Mouse (Mus musculus) kidney, embryonic 16.5 days (tissue): ENCODE measurements around the gene Dguok. TPM values are rescaled to one million over a fixed set of nuclear protein-coding genes. Genes with fewer than 3 reads are reported as not detected.
A peak's percentile ranks its signal among the peaks of the same experiment; 100 is the strongest.

ENCODE experiments used
- ATAC-seq: fragments of 200-750 bp; cut with Nextera tagmentation; 2 replicates; pipeline ENCODE4 v1.8.0; 2017; ENCODE audit warnings: moderate TSS enrichment; ENCODE audit not compliant: low FRiP score, low TSS enrichment
- H3K27ac ChIP-seq: fragments of 300-500 bp; sonication (generic); 2 replicates; pipeline ENCODE4 v1.5.1; 2014; ENCODE audit warnings: low read length
- H3K27me3 ChIP-seq: fragments of 300-500 bp; sonication (generic); 2 replicates; pipeline ENCODE4 v1.6.1; 2014; ENCODE audit warnings: low read length, control low read depth, mixed read lengths; ENCODE audit not compliant: insufficient read depth
- H3K36me3 ChIP-seq: fragments of 300-500 bp; sonication (generic); 2 replicates; pipeline ENCODE4 v1.6.1; 2014; ENCODE audit warnings: low read length, control low read depth, mixed read lengths; ENCODE audit not compliant: insufficient read depth
- H3K4me1 ChIP-seq: fragments of 300-500 bp; sonication (generic); 2 replicates; pipeline ENCODE4 v1.6.1; 2014; ENCODE audit warnings: low read length, control low read depth, mixed read lengths; ENCODE audit not compliant: insufficient read depth
- H3K4me2 ChIP-seq: fragments of 300-500 bp; sonication (generic); replicated peaks from 2 replicates; pipeline ENCODE4 v1.6.1; 2014; ENCODE audit warnings: low read depth, low read length
- H3K4me3 ChIP-seq: fragments of 300-500 bp; sonication (generic); 2 replicates; pipeline ENCODE4 v1.5.1; 2014; ENCODE audit warnings: mild to moderate bottlenecking, low read length
- H3K9ac ChIP-seq: fragments of 300-500 bp; sonication (generic); replicated peaks from 2 replicates; pipeline ENCODE4 v1.6.1; 2014; ENCODE audit warnings: low read length
- H3K9me3 ChIP-seq: fragments of 300-500 bp; sonication (generic); 2 replicates; pipeline ENCODE4 v1.6.1; 2016; ENCODE audit warnings: low read length, control low read depth
- WGBS: fragments of 180-500 bp; shearing (Covaris S2); extraction: QIAGEN DNeasy Blood & Tissue Kit; methylation state at CpG from one replicate; pipeline ENCODE4 v1.1.7; 2014; 5-methylcytosine and 5-hydroxymethylcytosine counted together
- polyA plus RNA-seq: library from polyadenylated mRNA; unstranded; fragments of >200 nt; fragmentation: Nextera tagmentation; extraction: Ambion mirVana; gene quantifications from 2 replicates; pipeline ENCODE4 v1.2.1, GENCODE M21; 2015

The Dguok gene
- polyA plus RNA-seq, 1 experiment from 2014 or later, result 95.8 TPM

- no peak for ATAC-seq
- Histone ChIP-seq H3K27ac (no peak overlapping the region), H3K4me2 (no peak overlapping the region), H3K9me3 (no peaks in the 10 kb centered on the region), H3K4me3 (no peak overlapping the region), H3K27me3 (no peaks in the 10 kb centered on the region), H3K36me3 (peaks cover 42% of the 10 kb centered on the region), H3K9ac (no peak overlapping the region), H3K4me1 (peaks cover 4% of the 10 kb centered on the region; the same call in 1 of the 2 replicates)
- 79% methylated on average over 4 of the region's 4 CpGs for WGBS
Observed at GRCm38 (mm10) chr6:83485854-83486253, 20.9 kb downstream of the Dguok start.

DNA sequence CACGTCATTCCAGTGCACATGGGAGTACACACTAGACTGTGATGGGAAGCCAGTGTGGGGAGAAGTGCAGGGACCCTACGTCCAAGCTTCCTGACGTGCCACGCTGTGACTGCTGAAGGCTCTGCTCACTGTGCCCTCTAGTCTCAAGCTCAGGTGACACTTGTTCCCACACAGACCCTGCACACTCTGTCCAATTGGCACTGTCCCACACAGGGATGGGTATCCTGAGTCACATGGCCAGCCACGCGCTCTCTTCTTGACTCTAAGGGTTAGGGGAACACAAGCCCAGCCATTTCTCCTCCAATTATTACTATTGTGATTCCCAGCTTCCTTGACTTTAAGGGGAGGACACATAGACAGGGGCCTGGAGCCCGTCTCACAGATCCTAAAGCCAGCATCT lies 23.0 kb downstream of the Dguok start:
- Histone ChIP-seq H3K4me1 (peaks cover 23% of the 10 kb centered on the region), H3K9ac (no peak overlapping the region), H3K4me2 (no peak overlapping the region), H3K27me3 (no peaks in the 10 kb centered on the region), H3K9me3 (no peaks in the 10 kb centered on the region), H3K36me3 (peaks cover 48% of the 10 kb centered on the region), H3K27ac (no peak overlapping the region), H3K4me3 (no peak overlapping the region)
- 96% methylated on average over 7 of the region's 7 CpGs for WGBS
- ATAC-seq, result no peak

DNA sequence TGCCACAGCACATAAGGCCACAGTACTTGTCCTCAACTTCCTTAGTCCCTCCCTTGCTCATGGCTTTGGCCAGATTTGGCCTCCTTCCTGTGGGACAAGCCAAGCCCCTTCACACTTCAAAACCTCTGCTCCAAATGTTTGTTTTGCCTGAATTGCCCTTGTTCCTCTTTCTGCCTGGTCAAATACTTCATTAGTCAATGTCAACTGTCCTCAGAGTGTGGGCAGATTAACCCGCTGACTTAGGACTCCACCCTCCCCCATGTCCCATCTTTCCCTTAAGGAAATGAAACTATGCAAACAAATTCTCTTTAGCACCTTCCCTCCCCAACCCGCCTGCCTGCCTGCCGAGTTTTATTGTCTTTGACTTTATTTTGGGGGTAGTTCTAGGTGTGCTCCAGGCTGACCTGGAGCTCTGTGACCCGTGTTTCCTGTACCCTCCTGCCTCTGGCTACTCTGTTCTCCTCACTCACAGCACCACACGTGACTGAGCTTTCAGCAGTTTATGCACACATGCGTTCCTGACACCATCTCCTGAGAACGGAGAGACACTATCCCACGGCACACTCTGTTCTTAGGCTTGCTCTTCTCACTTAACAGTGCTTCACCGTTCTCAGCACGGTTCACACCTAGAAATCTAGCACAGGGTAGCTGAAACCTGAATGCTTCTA lies 24.2 kb downstream of the Dguok start:
- peaks cover 41% of the 10 kb centered on the region for H3K36me3 ChIP-seq

GRCm38 (mm10) chr6:83480019-83480655 lies 26.6 kb downstream of the Dguok start:
- peak overlapping the region; percentile 74 for H3K27ac ChIP-seq
- no peaks in the 10 kb centered on the region for H3K27me3 ChIP-seq
- H3K4me3 ChIP-seq, result no peak overlapping the region
- peaks cover 30% of the 10 kb centered on the region for H3K36me3 ChIP-seq
- ATAC-seq, result no peak
- WGBS, result 78% methylated on average over 6 of the region's 6 CpGs
- H3K4me1 ChIP-seq, result peaks cover 27% of the 10 kb centered on the region
- H3K4me2 ChIP-seq, result no peak overlapping the region
- no peak overlapping the region for H3K9ac ChIP-seq
- H3K9me3 ChIP-seq, result no peaks in the 10 kb centered on the region

More for the DNA sequence above, 24.2 kb downstream of the Dguok start:
- WGBS, result 30% methylated on average over 10 of the region's 10 CpGs
- no peaks in the 10 kb centered on the region for H3K27me3 ChIP-seq
- no peak overlapping the region for H3K4me2 ChIP-seq
- peaks cover 27% of the 10 kb centered on the region for H3K4me1 ChIP-seq
- H3K9me3 ChIP-seq, result no peaks in the 10 kb centered on the region
- no peak; the same call in 1 of the 2 replicates for ATAC-seq
- H3K4me3 ChIP-seq, result no peak overlapping the region
- no peak overlapping the region for H3K9ac ChIP-seq
- peak overlapping the region; percentile 19 for H3K27ac ChIP-seq

- H3K4me2 ChIP-seq, result no peak overlapping the region
- H3K36me3 ChIP-seq, result peaks cover 22% of the 10 kb centered on the region
- H3K9me3 ChIP-seq, result no peaks in the 10 kb centered on the region
- no peak overlapping the region for H3K9ac ChIP-seq
- peaks cover 27% of the 10 kb centered on the region for H3K4me1 ChIP-seq
- WGBS, result 56% methylated on average over 2 of the region's 2 CpGs
- no peak overlapping the region for H3K4me3 ChIP-seq
- peak overlapping the region; percentile 74 for H3K27ac ChIP-seq
- peak; percentile 60; the same call in 1 of the 2 replicates for ATAC-seq
- H3K27me3 ChIP-seq, result no peaks in the 10 kb centered on the region
Observed at GRCm38 (mm10) chr6:83479193-83479592, 27.6 kb downstream of the Dguok start.

GRCm38 (mm10) chr6:83478628-83479027 lies 28.1 kb downstream of the Dguok start:
- WGBS, result 84% methylated on average over 7 of the region's 7 CpGs
- H3K27ac ChIP-seq, result peak overlapping the region; percentile 51; the same call in 1 of the 2 replicates
- no peaks in the 10 kb centered on the region for H3K9me3 ChIP-seq
- ATAC-seq, result no peak; the same call in 1 of the 2 replicates
- H3K4me2 ChIP-seq, result no peak overlapping the region
- no peaks in the 10 kb centered on the region for H3K27me3 ChIP-seq
- no peak overlapping the region for H3K4me3 ChIP-seq
- H3K36me3 ChIP-seq, result peaks cover 19% of the 10 kb centered on the region
- H3K9ac ChIP-seq, result no peak overlapping the region
- peaks cover 27% of the 10 kb centered on the region for H3K4me1 ChIP-seq

DNA sequence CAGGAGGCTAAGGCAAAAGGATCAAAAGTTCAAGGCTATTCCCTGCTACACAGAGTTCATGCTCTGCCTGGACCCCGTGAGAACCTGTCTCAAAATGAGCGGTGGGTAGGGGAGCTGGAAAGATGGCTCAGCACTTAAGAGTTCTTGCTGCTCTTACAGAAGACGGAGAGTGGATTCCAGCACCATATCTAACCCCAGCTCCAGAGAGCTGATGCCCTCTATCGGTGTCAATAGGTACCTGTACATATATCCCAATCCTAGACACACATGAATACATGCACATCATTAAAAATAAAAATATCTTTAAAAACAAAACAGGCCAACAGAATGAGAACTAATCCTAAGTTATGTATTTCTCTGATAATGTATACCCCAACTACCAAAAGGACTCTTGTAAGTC lies 28.6 kb downstream of the Dguok start:
- H3K4me2 ChIP-seq, result no peak overlapping the region
- H3K36me3 ChIP-seq, result peaks cover 19% of the 10 kb centered on the region
- H3K27ac ChIP-seq, result no peak overlapping the region
- H3K4me3 ChIP-seq, result no peak overlapping the region
- H3K27me3 ChIP-seq, result no peaks in the 10 kb centered on the region
- no peak for ATAC-seq
- H3K4me1 ChIP-seq, result peaks cover 27% of the 10 kb centered on the region
- WGBS, result 63% methylated on average over 4 of the region's 4 CpGs
- no peaks in the 10 kb centered on the region for H3K9me3 ChIP-seq
- no peak overlapping the region for H3K9ac ChIP-seq

GRCm38 (mm10) chr6:83475431-83475830 lies 31.3 kb downstream of the Dguok start:
- no peaks in the 10 kb centered on the region for H3K9me3 ChIP-seq
- no peak overlapping the region for H3K4me3 ChIP-seq
- 77% methylated on average over 7 of the region's 7 CpGs for WGBS
- no peaks in the 10 kb centered on the region for H3K27me3 ChIP-seq
- peaks cover 9% of the 10 kb centered on the region; the same call in 1 of the 2 replicates for H3K36me3 ChIP-seq
- no peak overlapping the region for H3K4me2 ChIP-seq
- H3K9ac ChIP-seq, result no peak overlapping the region
- peaks cover 20% of the 10 kb centered on the region for H3K4me1 ChIP-seq
- ATAC-seq, result no peak
- no peak overlapping the region for H3K27ac ChIP-seq

GRCm38 (mm10) chr6:83473240-83473639 lies 33.5 kb downstream of the Dguok start:
- Histone ChIP-seq H3K36me3 (no peaks in the 10 kb centered on the region), H3K4me2 (no peak overlapping the region), H3K9me3 (no peaks in the 10 kb centered on the region), H3K9ac (no peak overlapping the region), H3K27me3 (no peaks in the 10 kb centered on the region), H3K4me1 (no peaks in the 10 kb centered on the region), H3K27ac (no peak overlapping the region), H3K4me3 (no peak overlapping the region)
- ATAC-seq, result no peak
- WGBS, result 79% methylated on average over 9 of the region's 9 CpGs

DNA sequence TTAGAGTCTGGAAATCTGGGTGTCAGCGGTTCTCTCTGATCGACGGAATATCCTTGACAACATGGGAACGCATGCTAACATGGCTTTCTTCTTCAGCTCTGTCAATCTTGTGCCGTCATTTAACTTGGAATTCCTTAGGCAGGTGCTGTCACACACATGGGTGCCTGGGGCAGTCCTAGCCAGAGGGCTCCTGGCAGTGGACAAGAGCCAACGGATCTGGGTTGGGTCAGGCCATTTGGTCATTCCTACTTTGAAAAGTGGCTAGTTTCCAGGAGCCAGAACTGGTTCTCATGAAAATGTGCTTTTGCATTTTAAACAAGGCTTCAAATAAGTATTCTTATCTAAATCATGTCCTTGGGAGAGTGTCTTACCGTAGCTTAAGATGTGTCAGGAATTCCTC lies 35.0 kb downstream of the Dguok start:
- H3K27ac ChIP-seq, result no peak overlapping the region
- no peak for ATAC-seq
- WGBS, result 86% methylated on average over 7 of the region's 7 CpGs
- no peak overlapping the region for H3K4me3 ChIP-seq
- no peaks in the 10 kb centered on the region for H3K27me3 ChIP-seq
- no peak overlapping the region for H3K9ac ChIP-seq
- H3K9me3 ChIP-seq, result no peaks in the 10 kb centered on the region
- no peak overlapping the region for H3K4me2 ChIP-seq
- H3K36me3 ChIP-seq, result no peaks in the 10 kb centered on the region
- H3K4me1 ChIP-seq, result no peaks in the 10 kb centered on the region
